Mouse (Mus musculus) stomach, postnatal 0 days (tissue): ENCODE data around the gene Tgfb2.

Experiments
- CTCF ChIP-seq: IDR thresholded peaks from 2 replicates; pipeline ENCODE4 v1.5.1; 2016; ENCODE audit warnings: antibody characterized with exemption, low read depth, mild to moderate bottlenecking, moderate library complexity
- EP300 ChIP-seq: optimal IDR thresholded peaks from 2 replicates; pipeline ENCODE3; 2016; ENCODE audit warnings: antibody characterized with exemption

GRCm38 (mm10) chr1:186703256-186703979 is 2.4 kb downstream of the Tgfb2 start:
- TF ChIP-seq EP300, result no peak
- TF ChIP-seq CTCF, result no peak
